Mouse (Mus musculus) leukemia stem cell, adult 10-12 weeks (primary cell): ENCODE measurements around the gene Tspan15. TPM values are rescaled to one million over a fixed set of nuclear protein-coding genes. Genes with fewer than 3 reads are reported as not detected.

Experiments used
- polyA plus RNA-seq: library from polyadenylated mRNA; stranded (reverse); fragments of >175 nt; gene quantifications from 2 replicates; pipeline ENCODE4 v1.2.3, GENCODE M21; 2012; ENCODE audit warnings: low replicate concordance

Tspan15 gene
- 5.3 and 7.1 TPM in 2 replicates for polyA plus RNA-seq

DNA sequence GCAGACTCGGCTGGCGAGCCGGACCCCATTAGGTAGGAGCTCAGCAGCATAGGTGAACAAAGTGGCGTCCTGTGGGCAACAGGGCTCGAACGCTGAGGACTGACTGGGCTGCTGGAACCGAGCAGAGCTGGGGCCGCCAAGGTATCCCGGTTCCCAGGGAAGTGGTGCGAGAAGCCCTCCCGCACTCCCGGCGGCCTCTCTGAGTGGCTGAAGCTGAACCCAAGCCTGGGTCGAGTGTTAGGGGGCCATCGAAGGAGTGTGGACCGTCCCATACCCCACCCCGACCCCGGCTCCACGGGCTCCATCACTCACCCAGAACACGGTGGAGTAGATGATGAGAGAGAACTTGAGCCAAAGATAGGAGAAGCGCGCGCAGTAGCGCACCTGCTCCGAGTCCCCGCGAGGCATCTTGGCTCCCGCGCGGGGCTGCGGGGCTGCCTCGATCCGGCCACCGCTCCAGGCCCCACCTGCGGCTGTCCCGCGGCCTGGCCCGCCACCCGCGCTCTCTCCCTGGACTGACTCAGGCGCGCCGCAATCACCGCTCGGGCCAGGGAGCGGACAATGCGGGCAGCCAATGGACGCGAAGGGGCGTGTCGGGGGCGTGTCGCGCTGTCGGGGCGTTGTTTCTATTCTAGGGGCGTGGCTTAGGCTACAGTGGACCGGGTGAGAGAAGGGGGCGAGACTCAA lies at the start of gene Tspan15:
TSS of gene Tspan15 (minus strand) at position 544 of the 687 bp plus-strand sequence.

DNA sequence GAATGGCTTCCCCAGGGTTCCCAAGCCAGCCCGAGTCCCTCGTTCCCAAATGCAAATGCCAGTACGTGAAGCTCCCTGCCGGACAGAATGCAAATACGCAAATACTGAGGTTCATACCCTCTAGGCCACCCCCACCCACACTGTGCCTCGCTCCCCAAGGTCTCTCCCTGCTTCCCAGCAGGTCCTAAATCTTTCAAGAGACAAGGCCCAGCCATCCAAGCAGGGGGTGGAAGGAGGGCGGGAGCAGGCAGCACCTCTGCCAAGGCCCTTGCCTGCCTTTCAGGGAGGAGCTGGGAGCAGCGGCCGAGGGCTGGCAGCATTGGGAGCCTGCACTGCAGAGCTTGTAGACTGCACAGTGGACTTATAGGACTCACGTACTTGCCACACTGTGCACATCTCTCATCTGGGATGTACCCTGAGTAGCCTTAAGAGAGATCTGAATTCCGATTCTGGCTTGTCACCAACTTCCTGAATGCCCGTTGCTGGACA lies 21.0 kb upstream of the Tspan15 start, which contains the start of gene Tacr2:
TSS of gene Tacr2 (plus strand) at position 439 of the 489 bp plus-strand sequence.

DNA sequence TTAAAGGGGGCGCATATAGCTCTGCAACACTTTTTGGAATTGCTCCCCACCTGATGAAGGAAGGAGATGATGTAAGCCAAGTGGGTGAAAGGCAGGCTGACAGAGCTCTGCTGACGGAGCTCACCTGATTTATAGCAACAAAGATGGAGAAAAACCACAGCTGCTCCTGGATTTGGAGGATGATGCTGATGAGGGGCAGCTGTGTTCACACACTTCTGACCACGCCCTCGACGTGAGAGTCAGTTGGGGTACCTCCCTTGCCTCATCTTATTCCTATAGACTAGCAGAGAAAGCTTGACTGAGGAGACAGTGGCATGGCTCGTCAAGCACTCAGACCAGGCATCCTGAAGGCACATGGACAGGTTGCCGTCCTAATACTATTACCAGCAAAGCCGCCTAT lies 87.2 kb downstream of the Tspan15 start, which contains the start of gene Fam241b:
TSS of gene Fam241b (minus strand) at position 101 of the 400 bp plus-strand sequence.

Other genes starting within 250 kb of the Tspan15 start
- gene Neurog3, start 98.2 kb downstream of the Tspan15 start, polyA plus RNA-seq, result not detected in 2 replicates
- 0.33 TPM in 1 of 2 replicates, not detected in the other for gene Fam241b, start 87.3 kb downstream of the Tspan15 start, polyA plus RNA-seq
- gene Tacr2, start 21.2 kb upstream of the Tspan15 start, polyA plus RNA-seq, result not detected in 2 replicates
- gene Hk1, start 148.7 kb upstream of the Tspan15 start, polyA plus RNA-seq, result 506 and 712 TPM in 2 replicates
- not detected in 2 replicates for gene Hkdc1, start 191.2 kb upstream of the Tspan15 start, polyA plus RNA-seq
- 0.22 TPM in 1 of 2 replicates, not detected in the other for gene 4930507D05Rik, start 218.2 kb upstream of the Tspan15 start, polyA plus RNA-seq
- 17.2 and 32.5 TPM in 2 replicates for gene Supv3l1, start 218.5 kb upstream of the Tspan15 start, polyA plus RNA-seq